ENCODE assay signal across 9 mouse cellular contexts in genomic region chr9:50693631-50694030, GRCm38 (mm10). TPM values are rescaled to one million over a fixed set of nuclear protein-coding genes. Genes with fewer than 3 reads are reported as not detected.
A peak's percentile ranks its signal among the peaks of the same experiment; 100 is the strongest.
DNase-seq lines count a peak whose midpoint lies in the region; ATAC-seq and TF ChIP-seq lines count a peak whose summit lies in the region.
"Had no signal": no experiment of that assay in that cellular context is flagged by ENCODE, and none has a peak within 500 bp of the region (broad histone marks: within the 10 kb centered on the region; RNA-seq: fewer than 3 reads in every experiment).

No protein-coding gene starts in this region.

- no peaks in the 10 kb centered on the region for H3K27me3 ChIP-seq in heart, embryonic 11.5 days (ENCODE audit: control insufficient read depth, insufficient read depth, low read length)
- 0 out of 2 replicates have a peak, but pooled peaks cover 3% of the 10 kb centered on the region for H3K27me3 ChIP-seq in ES-Bruce4 (ENCODE audit: control insufficient read depth, insufficient read depth, low read length, poor library complexity, severe bottlenecking)
- no peaks in the 10 kb centered on the region for H3K27me3 ChIP-seq in cerebellum, adult 2 months (ENCODE audit: control insufficient read depth, insufficient read depth, low read length)
- H3K27me3 ChIP-seq in limb, embryonic 12.5 days: peaks cover 5% of the 10 kb centered on the region; the same call in 1 of the 2 replicates
- H3K27me3 ChIP-seq in neural tube, embryonic 11.5 days (ENCODE audit: control insufficient read depth, insufficient read depth, low read length): no peaks in the 10 kb centered on the region
- H3K27me3 ChIP-seq: limb, embryonic 15.5 days had no signal

- no peak for DNase-seq in heart, adult 9 months (ENCODE audit: low spot score in 2 of 2)
- DNase-seq in cerebellum, adult 2 months: peak; percentile 56 to 60
- DNase-seq in hindlimb bud, embryonic 11.5 days (ENCODE audit: extremely low spot score, low read depth, low spot score): peak; percentile 41
- DNase-seq in neural tube, embryonic 11.5 days (ENCODE audit: low spot score): peak; percentile 58
- no peak for DNase-seq in frontal cortex, postnatal 14 days (ENCODE audit: low spot score in 2 of 2)

- H3K9ac ChIP-seq in heart, embryonic 11.5 days (ENCODE audit: low read depth, low read length): no peak overlapping the region
- H3K9ac ChIP-seq in ES-Bruce4 (ENCODE audit: low read depth, poor library complexity, severe bottlenecking): no peak overlapping the region
- no peak overlapping the region for H3K9ac ChIP-seq in limb, embryonic 12.5 days (replicated peaks)
- no peak overlapping the region for H3K9ac ChIP-seq in neural tube, embryonic 11.5 days (ENCODE audit: low read length)
- H3K9ac ChIP-seq: limb, embryonic 15.5 days had no signal

- no peaks in the 10 kb centered on the region for H3K36me3 ChIP-seq in heart, embryonic 11.5 days (ENCODE audit: control insufficient read depth, insufficient read depth, low read length)
- no peaks in the 10 kb centered on the region for H3K36me3 ChIP-seq in ES-Bruce4 (ENCODE audit: control insufficient read depth, insufficient read depth, low read length, poor library complexity, severe bottlenecking)
- peaks cover 42% of the 10 kb centered on the region for H3K36me3 ChIP-seq in limb, embryonic 12.5 days
- no peaks in the 10 kb centered on the region for H3K36me3 ChIP-seq in neural tube, embryonic 11.5 days (ENCODE audit: control insufficient read depth, insufficient read depth, low read length)

- peak overlapping the region; percentile 19 for H3K4me2 ChIP-seq in heart, embryonic 11.5 days
- H3K4me2 ChIP-seq in limb, embryonic 12.5 days: peak overlapping the region; percentile 20; the same call in 1 of the 2 replicates
- no peak overlapping the region for H3K4me2 ChIP-seq in neural tube, embryonic 11.5 days (ENCODE audit: low read depth)
- H3K4me2 ChIP-seq: limb, embryonic 15.5 days had no signal

- peak; percentile 78 for TF ChIP-seq CTCF in ES-Bruce4 (IDR thresholded peaks at IDR 0.05; ENCODE audit: low read depth, low read length)
- TF ChIP-seq CTCF in cerebellum, adult 2 months (IDR thresholded peaks at IDR 0.05; ENCODE audit: borderline replicate concordance, insufficient read depth, low read depth, low read length): peak; percentile 65; the same call in 1 of the 2 replicates

- H3K4me1 ChIP-seq in heart, embryonic 11.5 days (ENCODE audit: control insufficient read depth, insufficient read depth, low read length): peaks cover 8% of the 10 kb centered on the region
- H3K4me1 ChIP-seq in ES-Bruce4 (ENCODE audit: control insufficient read depth, insufficient read depth, low read length): peaks cover 5% of the 10 kb centered on the region
- H3K4me1 ChIP-seq in cerebellum, adult 2 months (ENCODE audit: control insufficient read depth, insufficient read depth, low read length): peaks cover 6% of the 10 kb centered on the region
- H3K4me1 ChIP-seq in limb, embryonic 12.5 days (replicated peaks): peaks cover 19% of the 10 kb centered on the region
- H3K4me1 ChIP-seq in neural tube, embryonic 11.5 days (ENCODE audit: control insufficient read depth, insufficient read depth, low read length): peaks cover 31% of the 10 kb centered on the region

- 15% methylated on average over 10 of the region's 10 CpGs for WGBS in heart, embryonic 11.5 days (ENCODE audit: insufficient replicate concordance)
- WGBS in cerebellum, adult 2 months: 23% methylated on average over 10 of the region's 10 CpGs
- WGBS in limb, embryonic 12.5 days: 24% methylated on average over 10 of the region's 10 CpGs
- 22% methylated on average over 10 of the region's 10 CpGs for WGBS in neural tube, embryonic 11.5 days

- H3K4me3 ChIP-seq in heart, embryonic 11.5 days (ENCODE audit: low read depth, low read length): no peak overlapping the region
- no peak overlapping the region for H3K4me3 ChIP-seq in ES-Bruce4 (ENCODE audit: low read depth, low read length)
- no peak overlapping the region for H3K4me3 ChIP-seq in cerebellum, adult 2 months (replicated peaks; ENCODE audit: insufficient read depth, low read depth, low read length)
- no peak overlapping the region for H3K4me3 ChIP-seq in limb, embryonic 12.5 days (replicated peaks)
- no peak overlapping the region for H3K4me3 ChIP-seq in neural tube, embryonic 11.5 days (ENCODE audit: low read depth, low read length)
- H3K4me3 ChIP-seq: limb, embryonic 15.5 days had no signal

- no peak for TF ChIP-seq POLR2A in ES-Bruce4 (IDR thresholded peaks at IDR 0.05; ENCODE audit: insufficient read depth, low read length)
- no peak for TF ChIP-seq POLR2A in cerebellum, adult 2 months (IDR thresholded peaks at IDR 0.05; ENCODE audit: borderline replicate concordance, insufficient read depth, low read length)

- no peak overlapping the region for H3K27ac ChIP-seq in heart, embryonic 11.5 days (ENCODE audit: low read depth, low read length)
- no peak overlapping the region for H3K27ac ChIP-seq in ES-Bruce4 (ENCODE audit: insufficient read depth, low read length)
- H3K27ac ChIP-seq in cerebellum, adult 2 months (ENCODE audit: insufficient read depth, low read length): no peak overlapping the region
- H3K27ac ChIP-seq in limb, embryonic 12.5 days: peak overlapping the region; percentile 81
- H3K27ac ChIP-seq in neural tube, embryonic 11.5 days (ENCODE audit: low read depth, low read length): peak overlapping the region; percentile 14; the same call in 1 of the 2 replicates
- H3K27ac ChIP-seq: limb, embryonic 15.5 days had no signal

- no peak for ATAC-seq in heart, embryonic 11.5 days (replicated peaks; ENCODE audit: insufficient number of reproducible peaks, low FRiP score, low TSS enrichment)
- ATAC-seq in limb, embryonic 12.5 days (ENCODE audit: insufficient number of reproducible peaks, insufficient read depth, low FRiP score, low TSS enrichment, low read depth): no peak
- no peak for ATAC-seq in neural tube, embryonic 11.5 days (ENCODE audit: insufficient read depth, low FRiP score, low TSS enrichment)

- TF ChIP-seq EP300 in ES-Bruce4 (IDR thresholded peaks at IDR 0.05; ENCODE audit: insufficient read depth, low read depth, low read length): no peak

- no peaks in the 10 kb centered on the region for H3K9me3 ChIP-seq in heart, embryonic 11.5 days (replicated peaks; ENCODE audit: control insufficient read depth, low read length)
- H3K9me3 ChIP-seq in ES-Bruce4 (replicated peaks; ENCODE audit: control insufficient read depth, insufficient read depth, low read length, poor library complexity, severe bottlenecking): no peaks in the 10 kb centered on the region
- H3K9me3 ChIP-seq in limb, embryonic 12.5 days: no peaks in the 10 kb centered on the region
- no peaks in the 10 kb centered on the region for H3K9me3 ChIP-seq in neural tube, embryonic 11.5 days (ENCODE audit: control insufficient read depth, low read length)
- H3K9me3 ChIP-seq: limb, embryonic 15.5 days had no signal

RNA-seq across cellular contexts. Expression of gene Dlat, which starts 34.1 kb away (rescaled TPM):
- polyA plus RNA-seq in heart, embryonic 11.5 days (2014; fragmentation: Nextera tagmentation; extraction: Ambion mirVana): 122 and 144 TPM in 2 replicates
- 68.3 and 68.4 TPM in 2 replicates for polyA plus RNA-seq in ES-Bruce4 (2011; ENCODE audit: insufficient read depth, insufficient read length, low read depth, missing spikeins)
- 78.4 and 82.3 TPM in 2 replicates for polyA plus RNA-seq in cerebellum, adult 2 months (2012; rRNA removed)
- 49.5 and 49.8 TPM in 2 replicates for polyA plus RNA-seq in limb, embryonic 12.5 days (2016; fragmentation: Nextera tagmentation; extraction: Ambion mirVana)
- 70.6 and 74.9 TPM in 2 replicates for polyA plus RNA-seq in neural tube, embryonic 11.5 days (2014; fragmentation: Nextera tagmentation; extraction: Ambion mirVana)

RNA-seq across cellular contexts. Expression of gene Dixdc1, which starts 45.7 kb away (rescaled TPM):
- polyA plus RNA-seq in heart, embryonic 11.5 days (2014; fragmentation: Nextera tagmentation; extraction: Ambion mirVana): 7.3 and 7.5 TPM in 2 replicates
- polyA plus RNA-seq in ES-Bruce4 (2011; ENCODE audit: insufficient read depth, insufficient read length, low read depth, missing spikeins): 10.1 and 11.1 TPM in 2 replicates
- polyA plus RNA-seq in cerebellum, adult 2 months (2012; rRNA removed): 81.7 and 85.7 TPM in 2 replicates
- polyA plus RNA-seq in limb, embryonic 12.5 days (2016; fragmentation: Nextera tagmentation; extraction: Ambion mirVana): 29.5 and 30.4 TPM in 2 replicates
- 27.4 and 33.0 TPM in 2 replicates for polyA plus RNA-seq in neural tube, embryonic 11.5 days (2014; fragmentation: Nextera tagmentation; extraction: Ambion mirVana)

RNA-seq across cellular contexts. Expression of gene 2310030G06Rik, which starts 52.7 kb away (rescaled TPM):
- 7.7 and 9.4 TPM in 2 replicates for polyA plus RNA-seq in heart, embryonic 11.5 days (2014; fragmentation: Nextera tagmentation; extraction: Ambion mirVana)
- polyA plus RNA-seq in ES-Bruce4 (2011; ENCODE audit: insufficient read depth, insufficient read length, low read depth, missing spikeins): 23.7 and 31.2 TPM in 2 replicates
- polyA plus RNA-seq in cerebellum, adult 2 months (2012; rRNA removed): 3.0 and 3.8 TPM in 2 replicates
- 2.2 and 3.5 TPM in 2 replicates for polyA plus RNA-seq in limb, embryonic 12.5 days (2016; fragmentation: Nextera tagmentation; extraction: Ambion mirVana)
- polyA plus RNA-seq in neural tube, embryonic 11.5 days (2014; fragmentation: Nextera tagmentation; extraction: Ambion mirVana): 1.1 and 1.3 TPM in 2 replicates

RNA-seq across cellular contexts. Expression of gene Cryab, which starts 57.5 kb away (rescaled TPM):
- 841 and 878 TPM in 2 replicates for polyA plus RNA-seq in heart, embryonic 11.5 days (2014; fragmentation: Nextera tagmentation; extraction: Ambion mirVana)
- 125 and 126 TPM in 2 replicates for polyA plus RNA-seq in ES-Bruce4 (2011; ENCODE audit: insufficient read depth, insufficient read length, low read depth, missing spikeins)
- polyA plus RNA-seq in cerebellum, adult 2 months (2012; rRNA removed): 296 and 364 TPM in 2 replicates
- 28.0 and 31.2 TPM in 2 replicates for polyA plus RNA-seq in limb, embryonic 12.5 days (2016; fragmentation: Nextera tagmentation; extraction: Ambion mirVana)
- 12.8 and 14.4 TPM in 2 replicates for polyA plus RNA-seq in neural tube, embryonic 11.5 days (2014; fragmentation: Nextera tagmentation; extraction: Ambion mirVana)

RNA-seq across cellular contexts. Expression of gene Hspb2, which starts 58.5 kb away (rescaled TPM):
- polyA plus RNA-seq in heart, embryonic 11.5 days (2014; fragmentation: Nextera tagmentation; extraction: Ambion mirVana): 319 and 338 TPM in 2 replicates
- polyA plus RNA-seq in ES-Bruce4 (2011; ENCODE audit: insufficient read depth, insufficient read length, low read depth, missing spikeins): 22.3 and 22.7 TPM in 2 replicates
- polyA plus RNA-seq in cerebellum, adult 2 months (2012; rRNA removed): 3.2 and 3.4 TPM in 2 replicates
- polyA plus RNA-seq in limb, embryonic 12.5 days (2016; fragmentation: Nextera tagmentation; extraction: Ambion mirVana): 13.3 and 19.2 TPM in 2 replicates
- polyA plus RNA-seq in neural tube, embryonic 11.5 days (2014; fragmentation: Nextera tagmentation; extraction: Ambion mirVana): 8.4 and 8.6 TPM in 2 replicates

Comparison
In these comparisons a context has a peak if more than half of its experiments do, and no peak if none do; other contexts are left out.
1. H3K27ac ChIP-seq: peak in limb, embryonic 12.5 days (single experiment) and neural tube, embryonic 11.5 days (single experiment); none in heart, embryonic 11.5 days (single experiment), ES-Bruce4 (single experiment) and cerebellum, adult 2 months (single experiment).
2. DNase-seq: peak in cerebellum, adult 2 months (2 of 2), hindlimb bud, embryonic 11.5 days (single experiment) and neural tube, embryonic 11.5 days (single experiment); none in heart, adult 9 months (0 of 2) and frontal cortex, postnatal 14 days (0 of 2).